Mouse (Mus musculus) left cerebral cortex, postnatal 10 days (tissue): ENCODE measurements at regions not wholly inside any gene's neighbourhood (a gene's known extent, or its start where the extent isn't known, plus 50 kb on each side); places are given as distances from the start of the nearest gene placed in this dataset.

Experiments
- DNase-seq, 2 experiments: peaks; one replicate each; pipeline ENCODE4 v3.0.0; 2021 to 2022; ENCODE audit warnings: low spot score in 2 of 2, mixed read lengths in 1 of 2; ENCODE audit errors: extremely low spot score in 1 of 2
- intact Hi-C: fragments of 180-260 bp; cut with DNase I; formaldehyde crosslinking; loops from one replicate; pipeline ENCODE4 v1.15.1; 2025

GRCm38 (mm10) chr5:74121861-74122630 lies 53.8 kb upstream of the Usp46 start:
- DNase-seq: no peak
- intact Hi-C loops: no loop called here

GRCm38 (mm10) chr5:74126015-74126896 lies 58.0 kb upstream of the Usp46 start:
- DNase-seq: peak; percentile 57 to 83
- intact Hi-C loops: no loop called here

GRCm38 (mm10) chr5:74127518-74127917 lies 59.3 kb upstream of the Usp46 start:
- intact Hi-C loops: no loop called here
- no peak for DNase-seq

- intact Hi-C loops: no loop called here
These were observed 61.4 kb upstream of the Usp46 start for GRCm38 (mm10) chr5:74129636-74130035.

GRCm38 (mm10) chr5:74132671-74133070 lies 62.4 kb upstream of the Rasl11b start:
- DNase-seq: no peak
- intact Hi-C loops: no loop called here

More at GRCm38 (mm10) chr5:74129636-74130035, 61.4 kb upstream of the Usp46 start:
- peak in 1 of 2 experiments; percentile 26 for DNase-seq

- intact Hi-C loops: no loop called here
- no peak for DNase-seq
These were observed 58.7 kb upstream of the Rasl11b start for GRCm38 (mm10) chr5:74136377-74136776.

- intact Hi-C loops: no loop called here
- DNase-seq: no peak
These were observed 58.1 kb upstream of the Rasl11b start for GRCm38 (mm10) chr5:74136868-74137439.

GRCm38 (mm10) chr5:74143994-74144393 lies 51.1 kb upstream of the Rasl11b start:
- intact Hi-C loops: no loop called here

GRCm38 (mm10) chr5:74144765-74145164 lies 50.3 kb upstream of the Rasl11b start:
- no peak for DNase-seq
- intact Hi-C loops: no loop called here

More at GRCm38 (mm10) chr5:74143994-74144393, 51.1 kb upstream of the Rasl11b start:
- DNase-seq: peak in 1 of 2 experiments; percentile 7
